In the genomic region with DNA sequence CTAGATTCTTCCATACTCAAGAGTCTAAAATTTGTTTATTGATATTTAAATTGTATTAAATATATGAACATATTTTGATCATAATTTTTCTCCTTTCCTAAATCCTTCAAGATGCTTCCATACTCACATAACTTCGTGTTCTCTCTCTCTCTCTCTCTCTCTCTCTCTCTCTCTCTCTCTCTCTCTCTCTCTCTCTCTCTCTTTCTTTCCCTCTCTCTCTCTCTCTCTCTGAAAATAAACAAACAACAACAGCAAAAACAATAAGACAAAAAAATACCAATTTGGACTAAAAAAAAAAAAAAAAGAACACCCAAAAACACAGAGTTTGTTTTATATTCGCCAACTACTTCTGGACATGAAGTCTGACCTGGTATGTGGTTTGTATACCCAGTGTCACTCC, we compare ENCODE assay signal across 32 mouse cellular contexts.
"Had no signal": no experiment of that assay in that cellular context is flagged by ENCODE, and none has a peak within 500 bp of the region (broad histone marks: within the 10 kb centered on the region; RNA-seq: fewer than 3 reads in every experiment).

No protein-coding gene starts in this region.

- H3K4me3 ChIP-seq: limb, embryonic 10.5 days; limb, embryonic 12.5 days; limb, embryonic 13.5 days; limb, embryonic 15.5 days; liver, embryonic 12.5 days; liver, embryonic 13.5 days; liver, embryonic 15.5 days; lung, embryonic 15.5 days; megakaryocyte, embryonic 14.5 days; midbrain, embryonic 10.5 days; midbrain, embryonic 12.5 days; midbrain, embryonic 13.5 days; midbrain, embryonic 15.5 days; myocyte; neural tube, embryonic 12.5 days had no signal

- H3K4me2 ChIP-seq: limb, embryonic 12.5 days; limb, embryonic 13.5 days; limb, embryonic 15.5 days; liver, embryonic 11.5 days; liver, embryonic 12.5 days; liver, embryonic 13.5 days; liver, embryonic 15.5 days; lung, embryonic 14.5 days; lung, embryonic 15.5 days; midbrain, embryonic 11.5 days; midbrain, embryonic 12.5 days; midbrain, embryonic 13.5 days; midbrain, embryonic 15.5 days; neural tube, embryonic 12.5 days had no signal

- H3K36me3 ChIP-seq: limb, embryonic 10.5 days; limb, embryonic 12.5 days; limb, embryonic 13.5 days; limb, embryonic 15.5 days; liver, embryonic 12.5 days; liver, embryonic 13.5 days; liver, embryonic 15.5 days; lung, embryonic 15.5 days; midbrain, embryonic 10.5 days; midbrain, embryonic 12.5 days; midbrain, embryonic 13.5 days; midbrain, embryonic 15.5 days; neural tube, embryonic 12.5 days had no signal

- H3K9ac ChIP-seq: limb, embryonic 12.5 days; limb, embryonic 13.5 days; limb, embryonic 15.5 days; liver, embryonic 12.5 days; liver, embryonic 13.5 days; liver, embryonic 14.5 days; liver, embryonic 15.5 days; liver, postnatal 0 days; lung, embryonic 14.5 days; lung, embryonic 15.5 days; midbrain, embryonic 12.5 days; midbrain, embryonic 13.5 days; midbrain, embryonic 15.5 days; neural tube, embryonic 12.5 days had no signal

- H3K9me3 ChIP-seq: limb, embryonic 10.5 days; limb, embryonic 12.5 days; limb, embryonic 13.5 days; limb, embryonic 15.5 days; liver, embryonic 12.5 days; liver, embryonic 13.5 days; liver, embryonic 15.5 days; lung, embryonic 15.5 days; megakaryocyte, embryonic 14.5 days; midbrain, embryonic 10.5 days; midbrain, embryonic 12.5 days; midbrain, embryonic 15.5 days; neural tube, embryonic 12.5 days had no signal

- ATAC-seq: liver, embryonic 12.5 days; liver, postnatal 0 days; lung, postnatal 0 days; midbrain, embryonic 13.5 days; midbrain, embryonic 15.5 days; midbrain, embryonic 16.5 days had no signal

- H3K27ac ChIP-seq: limb, embryonic 10.5 days; limb, embryonic 12.5 days; limb, embryonic 13.5 days; limb, embryonic 15.5 days; liver, embryonic 12.5 days; liver, embryonic 13.5 days; liver, embryonic 14.5 days; liver, embryonic 15.5 days; lung, embryonic 15.5 days; macrophage; midbrain, embryonic 10.5 days; midbrain, embryonic 12.5 days; midbrain, embryonic 13.5 days; midbrain, embryonic 15.5 days; neural tube, embryonic 12.5 days had no signal

- H3K27me3 ChIP-seq: limb, embryonic 12.5 days; limb, embryonic 13.5 days; limb, embryonic 15.5 days; liver, embryonic 12.5 days; liver, embryonic 13.5 days; liver, embryonic 15.5 days; lung, embryonic 15.5 days; megakaryocyte, embryonic 14.5 days; midbrain, embryonic 12.5 days; midbrain, embryonic 13.5 days; midbrain, embryonic 15.5 days; neural tube, embryonic 12.5 days had no signal

- DNase-seq: left cerebral cortex, postnatal 4 days; liver; liver, embryonic 13.5 days; liver, postnatal 0 days; lung, adult 18-20 months; lung, adult 2 months; lung, embryonic 14.5 days; lung, postnatal 10 days; lung, postnatal 14 days; lung, postnatal 36 days; lung, postnatal 4 days; midbrain, embryonic 14.5 days had no signal

- H3K4me1 ChIP-seq: limb, embryonic 10.5 days; limb, embryonic 12.5 days; limb, embryonic 13.5 days; limb, embryonic 15.5 days; liver, embryonic 12.5 days; liver, embryonic 13.5 days; liver, embryonic 15.5 days; lung, embryonic 15.5 days; megakaryocyte, embryonic 14.5 days; midbrain, embryonic 10.5 days; midbrain, embryonic 12.5 days; midbrain, embryonic 13.5 days; midbrain, embryonic 15.5 days; neural tube, embryonic 12.5 days had no signal
